Mouse (Mus musculus): ENCODE results near the gene Tmem117.

The Tmem117 gene

DNA sequence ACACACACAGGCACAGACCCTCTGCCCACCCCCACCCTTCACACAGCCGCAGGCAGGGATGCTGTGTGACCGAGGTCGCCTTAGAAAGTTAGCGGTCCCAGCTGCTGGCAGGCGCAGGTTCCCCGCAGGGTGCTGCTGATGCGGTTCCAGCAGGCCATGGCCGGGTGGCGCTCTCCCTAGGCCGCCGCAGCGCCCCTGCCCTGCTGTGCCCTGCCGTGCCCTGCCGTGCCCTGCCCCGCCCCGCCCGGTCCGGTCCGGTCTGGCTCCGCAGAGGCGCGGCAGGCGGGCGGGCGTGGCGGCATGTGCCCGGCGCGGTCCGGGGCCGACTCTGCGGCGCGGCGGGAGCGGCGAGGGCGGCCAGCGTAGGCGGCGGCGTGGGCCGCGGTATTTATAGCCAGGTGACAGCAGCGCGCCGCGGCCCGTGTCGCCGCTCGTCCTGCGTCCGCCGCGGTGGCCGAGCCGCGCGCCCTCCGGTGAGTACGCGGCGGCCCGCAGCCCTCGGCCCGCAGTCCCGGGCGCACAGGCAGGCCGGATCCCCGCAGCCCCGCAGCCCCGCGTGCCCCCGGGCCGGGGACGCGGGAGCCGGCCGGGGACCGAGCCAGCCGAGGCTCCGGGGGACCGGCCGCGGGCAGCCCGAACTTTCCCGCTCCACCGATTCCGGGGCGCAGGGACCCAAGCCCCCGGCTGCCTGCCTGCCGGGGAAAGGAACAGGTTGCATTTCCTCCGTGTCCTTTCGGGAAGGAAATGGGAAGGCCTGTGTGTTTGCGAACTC is at the start of gene Tmem117:
Gene Tmem117 (plus strand): TSS at position 403 of the 772 bp plus-strand sequence.
- in situ Hi-C loops (cut with MboI), result no loop called here

- in situ Hi-C loops (cut with MboI), result no loop called here
Observed at GRCm38 (mm10) chr15:94582000-94582593, 46.9 kb upstream of the Tmem117 start.

DNA sequence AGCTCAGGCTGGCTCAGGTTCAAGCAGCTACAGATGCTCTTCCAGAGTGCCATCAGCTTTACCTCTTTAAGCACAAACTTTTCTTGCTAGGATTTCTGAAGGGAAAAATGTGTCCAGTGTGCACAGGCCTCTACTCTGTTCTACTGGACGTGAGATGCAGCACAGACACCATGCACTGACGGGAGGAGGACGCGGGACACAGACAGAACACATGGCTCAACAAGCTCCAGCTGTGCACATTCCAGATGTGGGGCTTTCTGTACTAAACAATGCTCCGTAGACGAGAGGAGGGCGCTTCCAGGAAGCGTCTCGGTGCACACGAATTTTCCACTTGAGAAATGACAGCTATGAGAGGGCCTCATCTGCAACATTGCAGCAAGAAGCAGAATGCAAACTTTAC is 45.9 kb upstream of the Tmem117 start:
- in situ Hi-C loops (cut with MboI), result no loop called here

DNA sequence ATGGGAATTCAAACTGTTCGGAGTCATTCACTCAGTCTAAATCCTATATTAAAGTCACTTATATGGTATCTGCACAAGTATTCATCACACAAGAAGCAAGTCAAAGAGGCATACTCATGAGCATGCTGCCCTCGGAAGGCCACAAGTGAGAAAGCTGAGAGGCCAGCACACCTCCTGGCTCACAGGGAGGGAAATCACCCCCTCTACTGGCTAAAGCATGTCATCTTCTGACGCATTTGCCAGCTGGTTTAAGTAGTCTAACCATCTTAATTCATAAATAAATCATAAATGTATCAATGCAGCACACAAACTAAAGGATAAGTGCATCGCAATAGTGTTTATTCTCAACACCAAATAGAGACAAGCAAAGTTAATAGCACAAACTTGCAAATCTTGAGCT is 44.3 kb upstream of the Tmem117 start:
- in situ Hi-C loops (cut with MboI), result loop anchor here (5.0 kb wide), 1 partner anchor 37 kb away; no protein-coding TSS in a partner anchor

GRCm38 (mm10) chr15:94587826-94588715 is 41.0 kb upstream of the Tmem117 start:
- in situ Hi-C loops (cut with MboI), result loop anchor here (5.0 kb wide), 1 partner anchor 41 kb away; no protein-coding TSS in a partner anchor

DNA sequence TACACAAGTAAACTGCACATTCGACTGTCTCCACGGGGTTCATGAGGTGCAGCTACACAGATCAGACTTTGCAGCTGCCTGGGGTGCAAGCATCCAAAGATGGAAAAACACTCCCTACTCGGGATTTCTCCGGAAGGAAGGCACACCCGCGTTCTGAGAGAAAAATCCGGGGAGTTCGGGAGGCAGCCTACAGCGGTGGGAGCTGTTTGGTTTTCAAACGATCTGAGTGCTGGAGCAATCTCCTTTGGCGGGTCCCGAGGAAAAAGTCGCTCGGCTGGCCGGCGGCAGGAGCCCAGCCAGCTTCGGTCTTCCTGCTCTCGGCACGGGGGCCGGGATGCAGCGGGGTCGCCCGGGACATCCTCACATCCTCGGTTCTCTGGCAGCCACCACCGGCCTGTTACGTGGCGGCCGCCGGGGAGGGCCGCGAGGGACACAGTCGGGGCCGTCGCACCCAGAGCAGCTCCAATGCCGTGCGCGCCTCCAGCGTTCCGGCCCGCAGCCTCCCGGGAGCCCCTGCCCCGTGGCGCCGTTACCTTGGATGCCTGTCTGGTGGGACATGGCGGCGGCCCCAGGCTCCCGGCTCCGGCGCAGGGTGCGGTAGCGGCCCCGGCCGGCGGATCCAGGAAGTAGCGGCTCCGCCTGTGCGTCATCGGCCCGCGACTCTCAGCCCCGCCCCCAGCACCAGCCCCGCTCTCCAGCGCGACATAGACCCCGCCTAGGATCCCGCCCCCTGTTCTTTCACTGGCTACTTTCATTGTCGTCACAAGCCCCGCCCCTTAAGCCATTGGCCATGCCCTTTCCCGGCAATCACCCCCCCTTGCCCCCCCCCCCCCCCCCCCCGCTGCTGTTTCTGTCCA is 39.6 kb upstream of the Tmem117 start, which contains the start of gene Twf1:
Gene Twf1 (minus strand): TSS at position 671 of the 857 bp plus-strand sequence.
- in situ Hi-C loops (cut with MboI), result loop anchor here (5.0 kb wide), 1 partner anchor 42 kb away; no protein-coding TSS in a partner anchor

- in situ Hi-C loops (cut with MboI), result no loop called here
Observed at GRCm38 (mm10) chr15:94590083-94590482, 38.9 kb upstream of the Tmem117 start.

- in situ Hi-C loops (cut with MboI), result no loop called here
Observed at GRCm38 (mm10) chr15:94591356-94591755, 37.7 kb upstream of the Tmem117 start.

DNA sequence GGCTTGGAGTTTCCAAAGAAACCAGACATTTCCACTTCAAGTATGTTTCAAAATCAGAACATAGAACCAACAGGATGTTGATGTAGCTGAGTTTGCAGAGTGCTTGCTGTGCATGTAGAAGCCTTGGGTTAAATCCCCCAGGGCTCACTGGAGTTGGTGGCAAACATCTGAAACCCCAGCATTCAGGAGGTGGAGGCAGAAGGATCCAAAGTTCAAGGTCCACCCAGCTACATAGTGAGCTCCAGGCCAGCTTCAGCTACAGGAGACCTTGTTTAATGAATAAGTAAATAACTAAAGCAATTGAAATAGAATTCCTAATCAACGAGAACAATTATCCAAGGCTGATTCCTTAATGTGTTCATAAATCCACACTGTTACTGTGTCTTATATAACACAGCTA is 35.4 kb upstream of the Tmem117 start:
- in situ Hi-C loops (cut with MboI), result no loop called here

GRCm38 (mm10) chr15:94600145-94600707 is 28.8 kb upstream of the Tmem117 start:
- in situ Hi-C loops (cut with MboI), result no loop called here

DNA sequence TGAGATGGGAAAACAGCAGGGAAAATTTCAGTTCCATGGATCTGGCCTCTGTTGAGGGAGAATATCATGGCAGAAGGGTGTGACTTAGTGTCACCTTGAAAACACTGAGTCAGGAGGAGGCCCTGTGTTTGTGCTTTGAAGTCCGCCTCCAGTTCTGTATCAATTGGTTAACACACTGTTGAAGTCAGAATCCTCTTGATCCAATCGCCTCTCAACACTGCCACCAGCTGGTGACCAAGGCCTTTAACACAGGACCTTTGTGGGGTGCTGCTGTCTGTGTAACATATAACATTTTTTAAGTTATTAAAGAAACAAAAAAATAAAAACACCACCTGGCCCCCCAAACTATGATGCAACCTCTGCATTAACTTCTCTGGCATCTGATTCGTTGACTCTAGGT is 27.7 kb upstream of the Tmem117 start:
- in situ Hi-C loops (cut with MboI), result no loop called here

DNA sequence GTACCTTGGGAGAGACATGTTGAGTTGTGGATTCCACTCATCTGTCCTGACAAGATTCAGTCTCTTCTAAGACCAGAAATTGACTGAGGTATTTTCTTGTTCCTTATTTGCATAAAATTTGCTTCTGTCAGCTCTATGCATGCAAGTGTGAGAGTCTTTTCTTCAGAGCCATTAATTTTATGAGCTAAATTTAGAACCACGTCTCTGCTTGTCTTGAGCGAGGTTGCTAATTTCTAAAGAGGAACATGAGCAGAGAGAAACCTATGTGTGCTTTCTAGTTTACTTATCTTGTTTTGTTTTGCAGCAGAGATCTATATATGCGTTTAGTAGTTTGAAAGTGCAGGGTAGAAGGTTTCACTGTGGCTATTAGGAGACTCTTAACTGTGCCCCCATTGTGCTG is 26.6 kb upstream of the Tmem117 start:
- in situ Hi-C loops (cut with MboI), result no loop called here

DNA sequence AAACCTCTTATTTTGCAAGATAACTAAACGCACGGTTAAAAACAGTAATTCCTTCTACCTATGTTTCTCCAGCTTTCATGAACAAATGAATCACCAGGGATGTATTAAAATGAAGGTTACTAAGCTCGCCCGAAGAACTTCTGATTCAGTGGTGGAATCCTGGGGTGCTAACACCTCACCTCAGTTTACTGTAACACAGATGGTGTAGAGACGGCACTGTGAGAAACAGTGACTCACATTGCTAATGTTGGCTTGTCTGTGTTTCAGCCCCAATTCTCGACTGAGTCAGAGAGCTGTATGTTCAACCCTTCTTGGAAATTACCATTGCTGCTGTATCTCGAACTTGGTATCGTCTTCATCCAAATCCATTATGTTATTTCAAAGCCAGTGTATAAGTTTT is 21.3 kb upstream of the Tmem117 start:
- in situ Hi-C loops (cut with MboI), result no loop called here

GRCm38 (mm10) chr15:94616036-94616435 is 13.0 kb upstream of the Tmem117 start:
- in situ Hi-C loops (cut with MboI), result no loop called here

- in situ Hi-C loops (cut with MboI), result no loop called here
Observed at GRCm38 (mm10) chr15:94620909-94621308, 8.1 kb upstream of the Tmem117 start.

DNA sequence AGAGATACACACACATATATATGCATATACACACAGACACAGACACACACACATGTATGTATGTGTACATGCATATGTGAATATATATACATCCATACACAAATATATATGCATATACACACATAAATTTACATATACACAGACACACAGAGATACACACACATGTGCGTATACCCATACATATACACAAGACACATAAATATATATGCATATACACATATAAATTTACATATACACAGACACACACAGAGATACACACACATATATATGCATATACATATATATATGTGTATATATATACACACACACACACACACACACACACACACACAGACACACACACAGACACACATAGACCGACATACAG is 586 bp upstream of the Tmem117 start:
- in situ Hi-C loops (cut with MboI), result no loop called here

GRCm38 (mm10) chr15:94630553-94630952 is 1.5 kb downstream of the Tmem117 start:
- in situ Hi-C loops (cut with MboI), result no loop called here

- in situ Hi-C loops (cut with MboI), result no loop called here
Observed at GRCm38 (mm10) chr15:94634524-94634923, 5.5 kb downstream of the Tmem117 start.

DNA sequence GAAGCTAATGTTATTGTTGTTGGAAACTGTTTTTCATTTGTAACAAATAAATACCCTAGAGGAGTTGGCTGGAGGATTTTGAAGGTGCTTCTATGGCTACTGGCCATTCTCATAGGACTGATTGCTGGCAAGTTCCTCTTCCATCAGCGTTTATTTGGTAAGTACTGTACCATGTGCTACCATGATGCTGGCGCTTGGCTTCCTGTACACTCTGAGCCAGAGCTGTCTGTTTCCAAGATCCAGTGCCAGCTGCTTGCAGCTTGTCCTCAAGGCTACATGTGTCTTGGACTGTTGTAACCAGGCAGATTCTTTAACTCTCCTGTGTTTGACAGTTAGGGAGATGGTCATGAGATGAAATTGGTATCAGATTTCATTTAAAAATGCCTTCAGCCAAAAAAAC is 9.2 kb downstream of the Tmem117 start:
- in situ Hi-C loops (cut with MboI), result no loop called here

GRCm38 (mm10) chr15:94639126-94639525 is 10.1 kb downstream of the Tmem117 start:
- in situ Hi-C loops (cut with MboI), result no loop called here

DNA sequence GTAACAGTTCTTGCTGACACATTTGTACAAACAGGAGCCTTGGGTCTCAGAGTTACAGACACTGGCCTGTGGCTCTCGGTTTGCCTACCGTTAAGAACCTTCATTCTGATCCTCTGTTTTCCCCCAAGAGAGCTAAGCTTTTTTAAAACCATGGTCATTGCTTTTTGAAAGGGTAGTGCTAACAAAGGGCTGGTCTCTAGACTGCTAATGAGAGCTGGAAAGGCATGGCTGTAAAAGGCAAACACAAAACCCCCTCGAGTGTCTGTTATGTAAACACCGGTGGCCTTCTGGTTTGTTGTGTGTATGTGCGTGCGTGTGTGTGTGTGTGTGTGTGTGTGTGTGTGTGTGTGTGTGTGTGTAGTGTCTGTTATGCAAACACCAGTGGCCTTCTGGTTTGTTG is 17.0 kb downstream of the Tmem117 start:
- in situ Hi-C loops (cut with MboI), result no loop called here
